Mouse (Mus musculus) left cerebral cortex, postnatal 14 days (tissue): ENCODE measurements around the gene Cpne4. TPM values are rescaled to one million over a fixed set of nuclear protein-coding genes. Genes with fewer than 3 reads are reported as not detected.

Experiments used
- DNase-seq, 2 experiments: peaks; one replicate each; pipeline ENCODE4 v3.0.0; 2021 to 2022; ENCODE audit warnings: low spot score in 2 of 2, mixed read lengths in 1 of 2
- intact Hi-C: fragments of 180-260 bp; cut with DNase I; formaldehyde crosslinking; loops from one replicate; pipeline ENCODE4 v1.15.1; 2025
- total RNA-seq, 2 experiments: library from RNA; stranded (reverse); gene quantifications; 2 replicates each; pipeline ENCODE4 v1.2.3; 2021

Gene Cpne4
- total RNA-seq, 2 experiments from 2014 or later, result 68.5 to 75.8 TPM

- intact Hi-C loops, result no loop called here
These were observed 105.7 kb downstream of the Cpne4 start for GRCm38 (mm10) chr9:104652691-104653261.

DNA sequence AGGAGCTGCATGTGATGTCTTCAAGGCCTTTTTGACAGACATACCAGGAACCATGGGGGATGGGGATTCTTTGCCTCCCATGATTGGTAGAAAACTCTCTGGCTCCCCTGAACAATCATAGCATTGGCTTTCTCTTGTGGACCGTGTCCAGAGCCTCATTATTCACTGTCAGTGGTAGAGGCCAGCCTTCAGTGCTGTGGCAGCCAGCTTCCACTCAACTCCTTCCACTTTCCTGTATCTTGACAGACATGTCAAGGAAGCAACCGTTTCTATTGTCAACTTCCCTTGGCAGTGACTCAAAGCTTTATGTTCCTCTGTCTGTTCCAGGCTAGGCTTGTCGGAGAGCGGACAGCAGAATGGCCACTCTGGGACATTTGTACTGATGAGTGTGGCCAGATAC lies 112.7 kb downstream of the Cpne4 start:
- intact Hi-C loops, result no loop called here

More at GRCm38 (mm10) chr9:104652691-104653261, 105.7 kb downstream of the Cpne4 start:
- DNase-seq, result no peak

DNA sequence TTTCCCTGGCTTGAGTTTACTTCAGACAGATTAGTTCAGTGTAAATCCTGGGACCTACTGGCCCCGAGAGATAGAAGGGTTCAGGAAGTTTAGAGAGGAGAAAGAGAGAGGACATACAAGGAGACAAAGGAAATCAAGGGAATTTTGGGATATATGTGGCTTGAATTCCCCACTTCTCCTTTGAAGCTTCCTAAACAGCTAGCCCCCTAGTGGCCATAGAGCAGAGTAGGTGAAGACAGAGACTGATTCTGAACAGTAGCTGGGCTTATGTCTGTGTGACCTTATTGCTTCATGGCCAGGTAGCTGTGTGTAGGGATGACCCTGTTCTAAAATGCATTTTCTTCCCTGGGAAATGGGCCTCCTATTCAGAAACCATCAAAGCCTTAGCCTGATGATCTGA lies 129.6 kb downstream of the Cpne4 start:
- no peak for DNase-seq
- intact Hi-C loops, result loop anchor here (10.0 kb wide), 1 partner anchor 102 kb away; no protein-coding TSS in a partner anchor

More for the DNA sequence above, 112.7 kb downstream of the Cpne4 start:
- no peak for DNase-seq

GRCm38 (mm10) chr9:104678571-104678970 lies 131.5 kb downstream of the Cpne4 start:
- intact Hi-C loops, result loop anchor here (10.0 kb wide), 1 partner anchor 104 kb away; no protein-coding TSS in a partner anchor
- DNase-seq, result no peak

- DNase-seq, result no peak
- intact Hi-C loops, result no loop called here
These were observed 140.0 kb downstream of the Cpne4 start for GRCm38 (mm10) chr9:104687051-104687450.

- DNase-seq, result no peak
- intact Hi-C loops, result no loop called here
These were observed 146.1 kb downstream of the Cpne4 start for GRCm38 (mm10) chr9:104693145-104693544.

GRCm38 (mm10) chr9:104710831-104711230 lies 163.7 kb downstream of the Cpne4 start:
- intact Hi-C loops, result no loop called here
- DNase-seq, result no peak

- intact Hi-C loops, result no loop called here
- DNase-seq, result no peak
These were observed 178.2 kb downstream of the Cpne4 start for GRCm38 (mm10) chr9:104725311-104725710.

GRCm38 (mm10) chr9:104742661-104743380 lies 195.7 kb downstream of the Cpne4 start:
- DNase-seq, result peak; percentile 20 to 43
- intact Hi-C loops, result no loop called here

DNA sequence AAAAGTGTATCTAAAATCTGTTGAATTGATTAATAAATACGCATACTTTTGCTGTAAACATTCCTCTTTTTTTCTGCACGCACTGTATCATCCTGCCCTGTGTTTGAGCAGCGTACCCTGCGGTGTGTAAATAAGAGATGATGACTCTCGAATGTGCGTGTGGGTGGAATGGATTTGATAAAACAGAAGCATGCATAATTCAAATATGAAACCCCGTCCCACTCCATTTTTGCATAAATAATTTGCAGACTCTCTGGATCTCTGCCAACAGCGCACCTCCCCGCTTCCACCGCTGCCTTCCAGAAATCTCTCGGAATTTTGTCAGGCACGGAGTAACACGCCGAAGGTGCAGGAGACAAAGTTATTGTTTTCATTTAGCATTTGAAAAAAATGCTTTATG lies 208.4 kb downstream of the Cpne4 start:
- DNase-seq, result peak in 1 of 2 experiments; percentile 45
- intact Hi-C loops, result no loop called here

- DNase-seq, result no peak
- intact Hi-C loops, result no loop called here
These were observed 212.9 kb downstream of the Cpne4 start for GRCm38 (mm10) chr9:104760031-104760430.

DNA sequence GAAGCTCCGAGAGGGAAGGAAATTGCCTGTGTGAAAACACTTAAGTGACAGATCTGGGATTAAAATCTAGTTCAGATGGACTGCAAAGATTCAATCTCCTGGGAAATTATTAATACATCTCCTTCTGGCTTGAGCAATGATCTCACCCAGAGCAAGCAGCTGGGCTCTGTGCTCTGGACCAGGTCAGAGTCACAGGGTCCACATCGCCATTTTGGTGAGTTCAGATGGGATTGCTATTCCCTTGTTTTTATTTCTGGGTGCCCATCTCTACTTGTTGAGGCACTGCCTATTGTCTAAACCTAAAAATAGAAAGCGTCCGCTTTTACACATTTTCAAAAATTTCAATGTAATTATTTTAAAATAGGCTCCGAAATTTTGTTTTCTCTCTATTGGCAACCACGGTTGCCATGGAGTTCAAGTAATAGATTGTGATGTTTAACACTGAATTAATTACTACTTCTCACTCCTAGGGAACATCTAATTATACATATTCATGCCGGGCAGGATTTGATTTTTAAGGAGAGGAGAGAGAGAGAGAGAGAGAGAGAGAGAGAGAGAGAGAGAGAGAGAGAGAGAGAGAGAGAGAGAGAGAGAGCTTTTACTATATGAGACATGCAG lies 229.2 kb downstream of the Cpne4 start:
- intact Hi-C loops, result no loop called here

GRCm38 (mm10) chr9:104777135-104777534 lies 230.0 kb downstream of the Cpne4 start:
- intact Hi-C loops, result no loop called here

More for the DNA sequence above, 229.2 kb downstream of the Cpne4 start:
- DNase-seq, result peak; percentile 20 to 63

GRCm38 (mm10) chr9:104777780-104778179 lies 230.7 kb downstream of the Cpne4 start:
- DNase-seq, result peak in 1 of 2 experiments; percentile 8
- intact Hi-C loops, result no loop called here

More at GRCm38 (mm10) chr9:104777135-104777534, 230.0 kb downstream of the Cpne4 start:
- DNase-seq, result peak in 1 of 2 experiments; percentile 26

GRCm38 (mm10) chr9:104796601-104797000 lies 249.5 kb downstream of the Cpne4 start:
- intact Hi-C loops, result no loop called here
- DNase-seq, result peak in 1 of 2 experiments; percentile 12

- intact Hi-C loops, result no loop called here
- no peak for DNase-seq
These were observed 257.7 kb downstream of the Cpne4 start for GRCm38 (mm10) chr9:104804776-104805175.

- intact Hi-C loops, result no loop called here
- no peak for DNase-seq
These were observed 267.6 kb downstream of the Cpne4 start for GRCm38 (mm10) chr9:104814681-104815080.

GRCm38 (mm10) chr9:104828646-104829045 lies 281.6 kb downstream of the Cpne4 start:
- intact Hi-C loops, result no loop called here

GRCm38 (mm10) chr9:104832934-104833539 lies 286.0 kb downstream of the Cpne4 start:
- no peak for DNase-seq
- intact Hi-C loops, result no loop called here

More at GRCm38 (mm10) chr9:104828646-104829045, 281.6 kb downstream of the Cpne4 start:
- DNase-seq, result no peak

- no peak for DNase-seq
- intact Hi-C loops, result no loop called here
These were observed 290.8 kb downstream of the Cpne4 start for GRCm38 (mm10) chr9:104837931-104838330.
